In genomic region chr2:156142820-156143219, GRCm38 (mm10) we compare ENCODE assay signal across 7 mouse cellular contexts. TPM values are rescaled to one million over a fixed set of nuclear protein-coding genes. Genes with fewer than 3 reads are reported as not detected.
DNase-seq lines count a peak whose midpoint lies in the region; ATAC-seq and TF ChIP-seq lines count a peak whose summit lies in the region.

No protein-coding gene starts in this region.

- H3K27ac ChIP-seq in neural tube, embryonic 11.5 days (ENCODE audit: low read depth, low read length): no peak overlapping the region
- no peak overlapping the region for H3K27ac ChIP-seq in forebrain, embryonic 12.5 days
- H3K27ac ChIP-seq in liver, embryonic 12.5 days: peak overlapping the region; percentile 96
- H3K27ac ChIP-seq in thymus, adult 2 months (ENCODE audit: control insufficient read depth, insufficient read depth, low read length): no peak overlapping the region

- no peak for ATAC-seq in neural tube, embryonic 11.5 days (ENCODE audit: insufficient read depth, low FRiP score, low TSS enrichment)
- ATAC-seq in forebrain, embryonic 12.5 days (ENCODE audit: low FRiP score): no peak
- ATAC-seq in liver, embryonic 12.5 days: no peak

- H3K4me1 ChIP-seq in neural tube, embryonic 11.5 days (ENCODE audit: control insufficient read depth, insufficient read depth, low read length): 0 out of 2 replicates have a peak, but pooled peaks cover 4% of the 10 kb centered on the region
- peaks cover 19% of the 10 kb centered on the region for H3K4me1 ChIP-seq in forebrain, embryonic 12.5 days
- H3K4me1 ChIP-seq in liver, embryonic 12.5 days: peaks cover 26% of the 10 kb centered on the region
- peaks cover 3% of the 10 kb centered on the region for H3K4me1 ChIP-seq in thymus, adult 2 months (replicated peaks; ENCODE audit: control insufficient read depth, insufficient read depth, low read length)

- no peak for TF ChIP-seq CTCF in thymus, adult 2 months (IDR thresholded peaks at IDR 0.05; ENCODE audit: borderline replicate concordance, control insufficient read depth, extremely low read depth, insufficient read depth, low read length, poor library complexity)

- WGBS in neural tube, embryonic 11.5 days: 87% methylated on average over 2 of the region's 2 CpGs
- WGBS in forebrain, embryonic 12.5 days: 77% methylated on average over 2 of the region's 2 CpGs
- WGBS in liver, embryonic 12.5 days (ENCODE audit: insufficient replicate concordance): 76% methylated on average over 2 of the region's 2 CpGs
- 96% methylated on average over 2 of the region's 2 CpGs for WGBS in thymus, adult 2 months

- H3K4me3 ChIP-seq in neural tube, embryonic 11.5 days (ENCODE audit: low read depth, low read length): no peak overlapping the region
- H3K4me3 ChIP-seq in forebrain, embryonic 12.5 days (replicated peaks): peak overlapping the region; percentile 75
- peak overlapping the region; percentile 82 for H3K4me3 ChIP-seq in liver, embryonic 12.5 days
- H3K4me3 ChIP-seq in thymus, adult 2 months (ENCODE audit: control insufficient read depth, insufficient read depth, low read length): no peak overlapping the region

- no peaks in the 10 kb centered on the region for H3K27me3 ChIP-seq in neural tube, embryonic 11.5 days (ENCODE audit: control insufficient read depth, insufficient read depth, low read length)
- no peaks in the 10 kb centered on the region for H3K27me3 ChIP-seq in forebrain, embryonic 12.5 days
- no peaks in the 10 kb centered on the region for H3K27me3 ChIP-seq in liver, embryonic 12.5 days (replicated peaks)
- H3K27me3 ChIP-seq in thymus, adult 2 months (ENCODE audit: control insufficient read depth, insufficient read depth, low read length): no peaks in the 10 kb centered on the region

- peak overlapping the region; percentile 67 for H3K4me2 ChIP-seq in neural tube, embryonic 11.5 days (ENCODE audit: low read depth)
- H3K4me2 ChIP-seq in forebrain, embryonic 12.5 days: peak overlapping the region; percentile 72
- H3K4me2 ChIP-seq in liver, embryonic 12.5 days: peak overlapping the region; percentile 91

- H3K36me3 ChIP-seq in neural tube, embryonic 11.5 days (ENCODE audit: control insufficient read depth, insufficient read depth, low read length): peaks cover 4% of the 10 kb centered on the region; the same call in 1 of the 2 replicates
- peaks cover 18% of the 10 kb centered on the region for H3K36me3 ChIP-seq in forebrain, embryonic 12.5 days (replicated peaks)
- H3K36me3 ChIP-seq in liver, embryonic 12.5 days: peaks cover 52% of the 10 kb centered on the region
- H3K36me3 ChIP-seq in thymus, adult 2 months (ENCODE audit: control insufficient read depth, insufficient read depth, low read length): peaks cover 15% of the 10 kb centered on the region

- H3K9ac ChIP-seq in neural tube, embryonic 11.5 days (ENCODE audit: low read length): no peak overlapping the region
- peak overlapping the region; percentile 87 for H3K9ac ChIP-seq in forebrain, embryonic 12.5 days
- H3K9ac ChIP-seq in liver, embryonic 12.5 days: peak overlapping the region; percentile 85

- no peak for TF ChIP-seq POLR2A in thymus, adult 2 months (IDR thresholded peaks at IDR 0.05; ENCODE audit: control insufficient read depth, extremely low read depth, insufficient read depth, low read length, poor library complexity)

- no peaks in the 10 kb centered on the region for H3K9me3 ChIP-seq in neural tube, embryonic 11.5 days (ENCODE audit: control insufficient read depth, low read length)
- no peaks in the 10 kb centered on the region for H3K9me3 ChIP-seq in forebrain, embryonic 12.5 days
- no peaks in the 10 kb centered on the region for H3K9me3 ChIP-seq in liver, embryonic 12.5 days (replicated peaks)

- no peak for DNase-seq in neural tube, embryonic 11.5 days (ENCODE audit: low spot score)
- DNase-seq in neural tube, embryonic 10.5 days (ENCODE audit: extremely low spot score, low spot score): no peak
- no peak for DNase-seq in spleen, postnatal 36 days (ENCODE audit: low spot score in 2 of 2)
- no peak for DNase-seq in lung, postnatal 10 days
- DNase-seq in thymus, adult 2 months: no peak

RNA-seq across cellular contexts. Expression of gene Romo1, which starts 1.0 kb away (rescaled TPM):
- 366 and 379 TPM in 2 replicates for polyA plus RNA-seq in neural tube, embryonic 11.5 days (2014; fragmentation: Nextera tagmentation; extraction: Ambion mirVana)
- 388 and 397 TPM in 2 replicates for polyA plus RNA-seq in forebrain, embryonic 12.5 days (2016; fragmentation: Nextera tagmentation; extraction: Ambion mirVana)
- polyA plus RNA-seq in liver, embryonic 12.5 days (2016; fragmentation: Nextera tagmentation; extraction: Ambion mirVana): 302 and 311 TPM in 2 replicates
- polyA plus RNA-seq in thymus, adult 2 months (2012; rRNA removed): 214 and 241 TPM in 2 replicates

RNA-seq across cellular contexts. Expression of gene Nfs1, which starts 1.2 kb away (rescaled TPM):
- polyA plus RNA-seq in neural tube, embryonic 11.5 days (2014; fragmentation: Nextera tagmentation; extraction: Ambion mirVana): 34.4 and 38.0 TPM in 2 replicates
- 30.8 and 31.5 TPM in 2 replicates for polyA plus RNA-seq in forebrain, embryonic 12.5 days (2016; fragmentation: Nextera tagmentation; extraction: Ambion mirVana)
- polyA plus RNA-seq in liver, embryonic 12.5 days (2016; fragmentation: Nextera tagmentation; extraction: Ambion mirVana): 70.7 and 72.0 TPM in 2 replicates
- polyA plus RNA-seq in thymus, adult 2 months (2012; rRNA removed): 52.7 and 53.8 TPM in 2 replicates

RNA-seq across cellular contexts. Expression of gene Gm28036, which starts 15.9 kb away (rescaled TPM):
- 23.2 and 28.5 TPM in 2 replicates for polyA plus RNA-seq in neural tube, embryonic 11.5 days (2014; fragmentation: Nextera tagmentation; extraction: Ambion mirVana)
- polyA plus RNA-seq in forebrain, embryonic 12.5 days (2016; fragmentation: Nextera tagmentation; extraction: Ambion mirVana): 20.4 and 31.9 TPM in 2 replicates
- polyA plus RNA-seq in liver, embryonic 12.5 days (2016; fragmentation: Nextera tagmentation; extraction: Ambion mirVana): 11.1 and 11.6 TPM in 2 replicates
- 7.1 and 7.5 TPM in 2 replicates for polyA plus RNA-seq in thymus, adult 2 months (2012; rRNA removed)

RNA-seq across cellular contexts. Expression of gene Rbm12, which starts 31.0 kb away (rescaled TPM):
- polyA plus RNA-seq in neural tube, embryonic 11.5 days (2014; fragmentation: Nextera tagmentation; extraction: Ambion mirVana): 48.1 and 50.9 TPM in 2 replicates
- 53.0 and 58.0 TPM in 2 replicates for polyA plus RNA-seq in forebrain, embryonic 12.5 days (2016; fragmentation: Nextera tagmentation; extraction: Ambion mirVana)
- polyA plus RNA-seq in liver, embryonic 12.5 days (2016; fragmentation: Nextera tagmentation; extraction: Ambion mirVana): 15.5 and 17.2 TPM in 2 replicates
- 67.2 and 72.4 TPM in 2 replicates for polyA plus RNA-seq in thymus, adult 2 months (2012; rRNA removed)

RNA-seq across cellular contexts. Expression of gene Cpne1, which starts 31.1 kb away (rescaled TPM):
- polyA plus RNA-seq in neural tube, embryonic 11.5 days (2014; fragmentation: Nextera tagmentation; extraction: Ambion mirVana): 42.7 and 53.7 TPM in 2 replicates
- 56.4 and 56.6 TPM in 2 replicates for polyA plus RNA-seq in forebrain, embryonic 12.5 days (2016; fragmentation: Nextera tagmentation; extraction: Ambion mirVana)
- 36.2 and 37.6 TPM in 2 replicates for polyA plus RNA-seq in liver, embryonic 12.5 days (2016; fragmentation: Nextera tagmentation; extraction: Ambion mirVana)
- polyA plus RNA-seq in thymus, adult 2 months (2012; rRNA removed): 237 and 273 TPM in 2 replicates

Comparison
In these comparisons a context has a peak if more than half of its experiments do, and no peak if none do; other contexts are left out.
1. H3K4me3 ChIP-seq: peak in forebrain, embryonic 12.5 days (single experiment) and liver, embryonic 12.5 days (single experiment); none in neural tube, embryonic 11.5 days (single experiment) and thymus, adult 2 months (single experiment).
2. Peak in every context shown above with its lines, with median percentiles within 50 percentile points of each other: H3K4me2 ChIP-seq.